Mouse (Mus musculus) C2C12 (cell line): ENCODE data around the gene Dio1. TPM values are rescaled to one million over a fixed set of nuclear protein-coding genes. Genes with fewer than 3 reads are reported as not detected.

Experiments
- H3K27me3 ChIP-seq: one replicate; pipeline ENCODE4 v1.6.1; 2011; ENCODE audit not compliant: control insufficient read depth, insufficient read depth, insufficient read length
- H3K36me3 ChIP-seq: one replicate; pipeline ENCODE4 v1.6.1; 2011; ENCODE audit not compliant: control insufficient read depth, insufficient read depth
- H3K4me3 ChIP-seq: one replicate; pipeline ENCODE4 v1.5.1; 2011; ENCODE audit warnings: mild to moderate bottlenecking, control low read depth; ENCODE audit not compliant: poor library complexity, insufficient read depth, severe bottlenecking
- H3K79me2 ChIP-seq: one replicate; pipeline ENCODE4 v1.6.1; 2011; ENCODE audit not compliant: control insufficient read depth, insufficient read depth
- H3K79me3 ChIP-seq: one replicate; pipeline ENCODE4 v1.6.1; 2011; ENCODE audit warnings: low read depth, control low read depth
- H3ac ChIP-seq: one replicate; pipeline ENCODE3; 2011; ENCODE audit warnings: low read depth; ENCODE audit not compliant: control insufficient read depth, insufficient read length
- CEBPB ChIP-seq: IDR thresholded peaks from one replicate; pipeline ENCODE4 v1.6.1; 2011; ENCODE audit warnings: low read depth, mild to moderate bottlenecking, control low read depth, moderate library complexity
- CTCF ChIP-seq: IDR thresholded peaks from one replicate; pipeline ENCODE4 v1.5.1; 2011; ENCODE audit not compliant: control insufficient read depth, insufficient read depth, insufficient read length
- FOSL1 ChIP-seq: IDR thresholded peaks from one replicate; pipeline ENCODE4 v1.8.0; 2011; ENCODE audit warnings: mild to moderate bottlenecking, low read length; ENCODE audit not compliant: poor library complexity, insufficient read depth, severe bottlenecking
- MAX ChIP-seq: IDR thresholded peaks from one replicate; pipeline ENCODE4 v1.6.1; 2011; ENCODE audit warnings: mild to moderate bottlenecking, control low read depth
- MYOD1 ChIP-seq: IDR thresholded peaks from one replicate; pipeline ENCODE4 v1.6.1; 2011; ENCODE audit warnings: low read depth; ENCODE audit not compliant: control insufficient read depth, insufficient read length
- MYOG ChIP-seq: IDR thresholded peaks from one replicate; pipeline ENCODE4 v1.6.1; 2011; ENCODE audit not compliant: control insufficient read depth, insufficient read length; ENCODE audit errors: extremely low read depth
- USF1 ChIP-seq: IDR thresholded peaks from one replicate; pipeline ENCODE4 v1.6.1; 2011; ENCODE audit warnings: low read depth, mild to moderate bottlenecking, control low read depth, moderate library complexity
- polyA plus RNA-seq: library from polyadenylated mRNA; unstranded; fragments of >200 nt; fragmentation: generic; extraction: Trizol; gene quantifications from one replicate; pipeline ENCODE4 v1.2.1, GENCODE M21; 2012; ENCODE audit warnings: missing spikeins

Gene Dio1
- polyA plus RNA-seq, 1 experiment = not detected

DNA sequence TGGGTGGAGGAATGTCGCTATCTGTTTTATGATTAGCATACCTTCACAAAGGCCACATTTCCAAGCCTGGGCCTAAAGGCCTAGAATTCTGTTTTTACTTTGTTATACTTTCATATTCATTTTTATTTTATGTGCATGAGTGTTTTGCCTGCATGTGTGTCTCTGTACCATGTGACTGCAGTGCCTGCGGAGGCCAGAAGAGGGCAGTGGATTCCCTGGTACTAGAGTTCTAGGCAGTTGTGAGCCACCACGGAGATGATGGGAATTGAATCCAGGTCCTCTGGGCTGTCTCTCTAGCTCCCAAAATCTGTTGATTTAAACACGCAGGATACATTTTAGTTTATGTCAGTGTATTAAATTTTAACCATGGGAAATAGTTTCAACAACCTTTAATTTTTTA lies 26.5 kb upstream of the Dio1 start:
- H3K4me3 ChIP-seq = no peak overlapping the region
- TF ChIP-seq CTCF (no peak), MAX (no peak), USF1 (peak; percentile 52), MYOG (no peak)
- no peaks in the 10 kb centered on the region for H3K36me3 ChIP-seq
- no peaks in the 10 kb centered on the region for H3K27me3 ChIP-seq
- H3ac ChIP-seq = no peak overlapping the region
- H3K79me3 ChIP-seq = no peaks in the 10 kb centered on the region
- no peaks in the 10 kb centered on the region for H3K79me2 ChIP-seq

DNA sequence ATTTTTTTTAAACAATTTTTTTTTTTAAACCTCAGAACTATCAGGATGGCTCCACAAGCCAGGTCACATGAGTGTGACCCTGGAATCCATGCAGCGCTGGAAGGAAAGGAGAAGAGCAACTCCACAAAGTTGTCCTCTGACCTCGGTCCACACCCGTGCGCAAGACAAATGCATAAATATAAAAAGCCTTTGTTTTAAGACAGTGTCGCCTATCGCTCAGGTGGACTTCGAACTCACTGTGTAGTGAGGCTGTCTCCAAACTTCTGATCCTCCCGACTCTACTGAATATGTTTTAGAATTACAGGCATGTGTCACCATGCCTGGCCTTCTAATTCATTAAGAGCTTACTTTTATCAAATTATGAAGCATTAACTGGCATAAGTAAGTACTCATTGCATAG lies 21.6 kb upstream of the Dio1 start:
- no peaks in the 10 kb centered on the region for H3K27me3 ChIP-seq
- no peak overlapping the region for H3K4me3 ChIP-seq
- H3K79me2 ChIP-seq = no peaks in the 10 kb centered on the region
- H3K36me3 ChIP-seq = peaks cover under 1% of the 10 kb centered on the region
- TF ChIP-seq CEBPB (no peak), MYOG (no peak), CTCF (no peak), MYOD1 (no peak), MAX (no peak), FOSL1 (no peak), USF1 (no peak)
- H3ac ChIP-seq = no peak overlapping the region
- H3K79me3 ChIP-seq = no peaks in the 10 kb centered on the region

DNA sequence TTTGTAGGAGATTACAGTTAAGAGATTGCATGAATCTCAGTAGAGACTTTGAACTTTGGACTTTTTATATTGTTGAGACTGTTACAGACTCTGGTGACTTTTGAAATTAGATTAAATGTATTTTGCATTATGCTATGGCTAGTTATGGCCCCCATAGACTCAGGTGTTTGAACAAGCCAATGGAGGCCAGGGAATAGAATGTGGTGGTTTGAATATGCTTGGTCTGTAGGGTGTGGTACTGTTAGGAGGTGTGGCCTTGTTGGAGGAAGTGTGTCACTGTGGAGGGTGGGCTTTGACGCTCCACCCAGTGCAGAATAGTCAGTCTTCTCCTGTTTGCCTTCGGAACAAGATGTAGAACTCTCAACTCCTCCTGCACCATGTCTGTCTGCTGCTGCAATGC lies 16.1 kb upstream of the Dio1 start:
- TF ChIP-seq USF1 (no peak), FOSL1 (no peak), MYOD1 (no peak), CEBPB (no peak), MAX (no peak), MYOG (no peak), CTCF (no peak)
- no peaks in the 10 kb centered on the region for H3K79me2 ChIP-seq
- H3K36me3 ChIP-seq = peaks cover 15% of the 10 kb centered on the region
- H3K27me3 ChIP-seq = no peaks in the 10 kb centered on the region
- H3K4me3 ChIP-seq = no peak overlapping the region
- H3ac ChIP-seq = no peak overlapping the region
- H3K79me3 ChIP-seq = no peaks in the 10 kb centered on the region

DNA sequence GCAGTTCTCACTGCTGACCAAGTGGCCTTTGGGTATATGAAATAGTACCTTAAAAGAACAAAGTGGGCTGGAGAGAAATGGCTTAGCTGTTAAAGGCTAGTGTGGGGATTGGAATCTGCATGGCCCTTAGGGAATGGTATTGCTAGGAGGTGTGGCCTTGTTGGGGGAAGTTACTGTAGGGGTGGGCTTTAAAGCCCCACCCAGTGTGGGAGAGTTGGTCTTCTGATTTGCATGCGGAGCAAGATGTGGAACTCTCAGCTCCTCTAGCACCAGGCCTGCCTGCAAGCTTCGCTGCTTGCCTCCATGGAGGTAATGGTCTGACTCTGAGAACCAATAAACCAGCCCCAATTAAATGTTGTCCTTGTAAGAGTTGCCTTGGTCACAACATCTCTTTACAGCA lies 14.1 kb upstream of the Dio1 start:
- Histone ChIP-seq H3ac (no peak overlapping the region), H3K79me2 (no peaks in the 10 kb centered on the region), H3K36me3 (peaks cover 15% of the 10 kb centered on the region), H3K79me3 (no peaks in the 10 kb centered on the region), H3K4me3 (no peak overlapping the region), H3K27me3 (no peaks in the 10 kb centered on the region)
- TF ChIP-seq MYOG (no peak), MYOD1 (no peak)

DNA sequence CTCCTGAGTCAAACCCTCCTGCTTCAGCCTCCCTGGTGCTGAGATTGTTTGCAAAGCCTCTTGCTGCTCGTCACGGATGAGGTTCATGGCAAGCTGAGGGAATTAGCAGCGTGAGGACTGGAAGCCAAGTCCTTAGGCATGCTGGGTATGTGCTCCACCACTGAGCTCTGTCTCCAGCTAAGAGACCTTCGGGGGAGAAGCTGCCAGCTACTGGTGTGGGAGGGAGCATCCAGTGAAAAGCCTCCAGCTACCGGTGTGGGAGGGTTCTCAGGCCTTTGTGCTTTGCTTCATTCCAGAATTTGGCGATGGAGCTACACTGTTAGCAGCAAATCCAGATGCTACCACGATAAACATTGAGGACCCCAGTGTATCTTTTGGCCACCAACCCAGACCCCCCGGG lies 11.7 kb upstream of the Dio1 start:
- TF ChIP-seq CEBPB = no peak
- no peak for TF ChIP-seq MYOG
- TF ChIP-seq CTCF = no peak
- TF ChIP-seq MYOD1 = no peak
- no peak for TF ChIP-seq USF1
- no peak for TF ChIP-seq FOSL1
- no peak for TF ChIP-seq MAX
- H3K79me3 ChIP-seq = no peaks in the 10 kb centered on the region
- no peaks in the 10 kb centered on the region for H3K27me3 ChIP-seq
- H3K79me2 ChIP-seq = no peaks in the 10 kb centered on the region
- H3K36me3 ChIP-seq = peaks cover 15% of the 10 kb centered on the region
- no peak overlapping the region for H3ac ChIP-seq
- no peak overlapping the region for H3K4me3 ChIP-seq

DNA sequence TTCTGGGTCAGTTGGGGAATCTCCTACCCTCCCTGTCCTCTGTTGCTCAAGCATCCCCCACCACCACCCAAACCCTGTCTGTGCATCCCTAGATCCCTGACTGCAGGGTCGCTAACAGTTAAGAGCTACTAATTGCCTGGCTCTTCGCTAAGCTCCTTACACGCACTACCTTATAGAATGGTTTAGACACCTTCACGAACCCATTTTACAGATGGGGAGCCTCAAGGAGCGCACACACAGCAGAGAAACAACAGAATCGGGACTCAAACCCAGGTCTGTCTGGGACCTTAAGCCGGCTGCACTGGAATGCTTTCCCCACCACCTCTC lies 7.5 kb upstream of the Dio1 start:
- Histone ChIP-seq H3K27me3 (no peaks in the 10 kb centered on the region), H3K79me3 (no peaks in the 10 kb centered on the region), H3K4me3 (peak overlapping the region; percentile 53), H3ac (peak overlapping the region; percentile 64), H3K36me3 (no peaks in the 10 kb centered on the region), H3K79me2 (no peaks in the 10 kb centered on the region)
- TF ChIP-seq FOSL1 (no peak), USF1 (no peak), MYOG (no peak), MYOD1 (no peak), CTCF (no peak), CEBPB (no peak), MAX (no peak)
